Mouse (Mus musculus) ES-E14 (cell line): ENCODE measurements at regions not wholly inside any gene's neighbourhood (a gene's known extent, or its start where the extent isn't known, plus 50 kb on each side); places are given as distances from the start of the nearest gene placed in this dataset.

ENCODE experiments used
- CHD2 ChIP-seq: IDR thresholded peaks from 2 replicates; pipeline ENCODE4 v1.6.1; 2014; ENCODE audit warnings: mild to moderate bottlenecking, low read depth, low read length, inconsistent platforms
- MAFK ChIP-seq: IDR thresholded peaks from 2 replicates; pipeline ENCODE4 v1.6.1; 2014; ENCODE audit warnings: mild to moderate bottlenecking, low read depth, low read length, inconsistent platforms; ENCODE audit not compliant: insufficient read depth

GRCm38 (mm10) chr11:113164510-113164909 is 382.5 kb downstream of the Sox9 start:
- TF ChIP-seq MAFK (no peak), CHD2 (no peak)
